ENCODE assay signal across 9 mouse cellular contexts in the genomic region with DNA sequence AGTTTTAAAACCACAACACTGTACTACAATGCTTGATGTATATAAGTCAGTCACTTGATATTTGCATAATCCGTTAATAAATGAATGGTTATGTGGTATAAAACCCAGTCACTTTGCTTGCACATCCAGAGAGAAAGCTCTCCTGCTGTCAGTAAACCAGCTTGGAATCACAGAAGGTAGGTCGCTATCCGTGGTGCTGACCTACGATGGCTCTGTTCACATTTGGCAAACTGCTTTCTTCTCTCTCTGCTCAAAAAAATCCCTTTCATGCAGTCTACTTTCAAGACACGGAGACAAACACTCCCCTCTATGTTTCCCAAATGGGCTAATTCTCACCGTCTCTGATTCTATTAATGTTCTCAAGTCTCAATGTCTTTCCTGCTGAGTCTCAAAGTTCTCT. TPM values are rescaled to one million over a fixed set of nuclear protein-coding genes. Genes with fewer than 3 reads are reported as not detected.
DNase-seq lines count a peak whose midpoint lies in the region; ATAC-seq and TF ChIP-seq lines count a peak whose summit lies in the region.
"Had no signal": no experiment of that assay in that cellular context is flagged by ENCODE, and none has a peak within 500 bp of the region (broad histone marks: within the 10 kb centered on the region; RNA-seq: fewer than 3 reads in every experiment).

No protein-coding gene starts in this region.

- 0% methylated on average over 6 of the region's 6 CpGs for WGBS in forebrain, embryonic 15.5 days

- H3K27me3 ChIP-seq in forebrain, embryonic 15.5 days = peaks cover 34% of the 10 kb centered on the region

- H3K27ac ChIP-seq in left cerebral cortex, adult 2 months = peak overlapping the region; percentile 96
- no peak overlapping the region for H3K27ac ChIP-seq in forebrain, embryonic 15.5 days (replicated peaks)

- TF ChIP-seq CTCF in left cerebral cortex, adult 2 months (IDR thresholded peaks at IDR 0.05) = no peak

- 0 out of 2 replicates have a peak overlapping the region, but pooled peaks have one; percentile 13 for H3K9ac ChIP-seq in forebrain, embryonic 15.5 days (replicated peaks)

- H3K4me2 ChIP-seq in forebrain, embryonic 15.5 days (replicated peaks) = peak overlapping the region; percentile 88

- H3K36me3 ChIP-seq in forebrain, embryonic 15.5 days = no peaks in the 10 kb centered on the region

- no peaks in the 10 kb centered on the region for H3K9me3 ChIP-seq in forebrain, embryonic 15.5 days

- H3K4me3 ChIP-seq in left cerebral cortex, adult 2 months = peak overlapping the region; percentile 71
- peak overlapping the region; percentile 45 for H3K4me3 ChIP-seq in forebrain, embryonic 15.5 days

- no peak for DNase-seq in left cerebral cortex, adult 2 months (ENCODE audit: extremely low spot score in 1 of 2, low spot score in 2 of 2)
- DNase-seq in left cerebral cortex, postnatal 36 days (ENCODE audit: low spot score in 2 of 2) = no peak
- peak; percentile 71 for DNase-seq in brain, adult 2 months (ENCODE audit: low read depth, low spot score)
- peak; percentile 7 for DNase-seq in lung, postnatal 36 days
- DNase-seq in testis, postnatal 14 days (ENCODE audit: low spot score) = peak; percentile 38
- DNase-seq in thymus, postnatal 25 days = no peak
- DNase-seq in spleen, postnatal 10 days (ENCODE audit: low spot score in 2 of 2) = no peak

- intact Hi-C loops in left cerebral cortex, adult 2 months (cut with DNase I) = loop anchor here (2.0 to 10.0 kb wide), 2 partner anchors 60 to 692 kb away; no protein-coding TSS in a partner anchor
- intact Hi-C loops in left cerebral cortex, postnatal 36 days (cut with DNase I) = loop anchor here (5.0 kb wide), 1 partner anchor 1810 kb away; no protein-coding TSS in a partner anchor

- H3K4me1 ChIP-seq in forebrain, embryonic 15.5 days = peaks cover 30% of the 10 kb centered on the region

- ATAC-seq in forebrain, embryonic 15.5 days (replicated peaks) = no peak

RNA-seq across cellular contexts. Expression of gene Car10, which starts 0.8 kb away (rescaled TPM):
- 100 to 1,000 TPM; 144 to 153 TPM for total RNA-seq in left cerebral cortex, adult 2 months (2021)
- 100 to 1,000 TPM; 134 to 140 TPM for total RNA-seq in left cerebral cortex, postnatal 36 days (2021)
- 8.5 and 10.6 TPM in 2 replicates for polyA plus RNA-seq in forebrain, embryonic 15.5 days (2015; fragmentation: Nextera tagmentation; extraction: Ambion mirVana)
- total RNA-seq: hematopoietic stem cell, adult 5-6 weeks had no signal

Comparison
In these comparisons a context has a peak if more than half of its experiments do, and no peak if none do; other contexts are left out.
1. DNase-seq: peak in brain, adult 2 months (single experiment), lung, postnatal 36 days (single experiment) and testis, postnatal 14 days (single experiment); none in left cerebral cortex, adult 2 months (0 of 2), left cerebral cortex, postnatal 36 days (0 of 2), thymus, postnatal 25 days (single experiment) and spleen, postnatal 10 days (0 of 2).